Mouse (Mus musculus) lung, adult 18-20 months (tissue): Measurements from ENCODE around the gene Tmem30c.

Experiments
- DNase-seq, 2 experiments: peaks; one replicate each; pipeline ENCODE4 v3.0.0; 2022; ENCODE audit warnings: mixed read lengths in 2 of 2

Tmem30c gene

GRCm38 (mm10) chr16:57292765-57293164 lies at the start of gene Tmem30c:
Tmem30c (minus strand) TSS chr16:57292865.
- no peak for DNase-seq

- DNase-seq = no peak
Measured at GRCm38 (mm10) chr16:57340613-57340898, 47.9 kb upstream of the Tmem30c start.

- DNase-seq = no peak
Measured at GRCm38 (mm10) chr16:57339765-57340612, 47.3 kb upstream of the Tmem30c start.

GRCm38 (mm10) chr16:57336770-57337423 lies 44.2 kb upstream of the Tmem30c start:
- peak; percentile 33 to 37 for DNase-seq

- DNase-seq = no peak
Measured at GRCm38 (mm10) chr16:57332301-57332700, 39.6 kb upstream of the Tmem30c start.

GRCm38 (mm10) chr16:57330111-57330510 lies 37.4 kb upstream of the Tmem30c start:
- DNase-seq = no peak

GRCm38 (mm10) chr16:57329028-57329427 lies 36.4 kb upstream of the Tmem30c start:
- no peak for DNase-seq

GRCm38 (mm10) chr16:57326996-57327395 lies 34.3 kb upstream of the Tmem30c start:
- DNase-seq = no peak

GRCm38 (mm10) chr16:57319284-57320124 lies 26.8 kb upstream of the Tmem30c start:
- DNase-seq = no peak

GRCm38 (mm10) chr16:57318637-57319125 lies 26.0 kb upstream of the Tmem30c start:
- no peak for DNase-seq

- DNase-seq = peak in 1 of 2 experiments; percentile 30
Measured at GRCm38 (mm10) chr16:57317882-57318636, 25.4 kb upstream of the Tmem30c start.

- DNase-seq = no peak
Measured at GRCm38 (mm10) chr16:57317127-57317526, 24.5 kb upstream of the Tmem30c start.

- DNase-seq = peak; percentile 17 to 39
Measured at GRCm38 (mm10) chr16:57315026-57315425, 22.4 kb upstream of the Tmem30c start.

- DNase-seq = no peak
Measured at GRCm38 (mm10) chr16:57314236-57314635, 21.6 kb upstream of the Tmem30c start.

- DNase-seq = no peak
Measured at GRCm38 (mm10) chr16:57313487-57313886, 20.8 kb upstream of the Tmem30c start.

GRCm38 (mm10) chr16:57312130-57312529 lies 19.5 kb upstream of the Tmem30c start:
- no peak for DNase-seq

- no peak for DNase-seq
Measured at GRCm38 (mm10) chr16:57305463-57305862, 12.8 kb upstream of the Tmem30c start.

- no peak for DNase-seq
Measured at GRCm38 (mm10) chr16:57303716-57304115, 11.1 kb upstream of the Tmem30c start.

- DNase-seq = no peak
Measured at GRCm38 (mm10) chr16:57302792-57303698, 10.4 kb upstream of the Tmem30c start.

- peak in 1 of 2 experiments; percentile 18 for DNase-seq
Measured at GRCm38 (mm10) chr16:57301512-57302115, 8.9 kb upstream of the Tmem30c start.
